Mouse (Mus musculus): ENCODE measurements at regions not wholly inside any gene's neighbourhood (a gene's known extent, or its start where the extent isn't known, plus 50 kb on each side); places are given as distances from the start of the nearest gene placed in this dataset.

DNA sequence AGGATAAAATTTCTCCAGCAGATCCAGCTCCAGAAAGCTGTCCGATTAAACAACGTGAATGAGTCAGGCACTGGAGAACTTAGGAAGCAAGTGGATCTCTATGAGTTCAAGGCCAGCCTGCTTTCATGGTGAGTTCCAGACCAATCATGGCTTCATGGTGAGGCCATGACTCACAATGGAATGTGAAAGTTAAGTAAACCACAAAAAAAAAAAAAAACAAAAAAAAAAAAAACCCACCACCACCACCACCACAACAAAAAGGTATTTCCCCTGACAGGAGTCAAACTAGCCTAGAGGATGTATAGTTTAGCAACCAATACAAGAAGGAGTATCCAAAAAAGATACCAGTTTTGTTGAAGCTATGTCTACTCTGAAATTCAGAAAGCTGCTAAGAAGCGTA is 188.5 kb upstream of the Adgrl2 start:
- DNase-seq (ENCODE audit: low read depth, low spot score), result no peak

DNA sequence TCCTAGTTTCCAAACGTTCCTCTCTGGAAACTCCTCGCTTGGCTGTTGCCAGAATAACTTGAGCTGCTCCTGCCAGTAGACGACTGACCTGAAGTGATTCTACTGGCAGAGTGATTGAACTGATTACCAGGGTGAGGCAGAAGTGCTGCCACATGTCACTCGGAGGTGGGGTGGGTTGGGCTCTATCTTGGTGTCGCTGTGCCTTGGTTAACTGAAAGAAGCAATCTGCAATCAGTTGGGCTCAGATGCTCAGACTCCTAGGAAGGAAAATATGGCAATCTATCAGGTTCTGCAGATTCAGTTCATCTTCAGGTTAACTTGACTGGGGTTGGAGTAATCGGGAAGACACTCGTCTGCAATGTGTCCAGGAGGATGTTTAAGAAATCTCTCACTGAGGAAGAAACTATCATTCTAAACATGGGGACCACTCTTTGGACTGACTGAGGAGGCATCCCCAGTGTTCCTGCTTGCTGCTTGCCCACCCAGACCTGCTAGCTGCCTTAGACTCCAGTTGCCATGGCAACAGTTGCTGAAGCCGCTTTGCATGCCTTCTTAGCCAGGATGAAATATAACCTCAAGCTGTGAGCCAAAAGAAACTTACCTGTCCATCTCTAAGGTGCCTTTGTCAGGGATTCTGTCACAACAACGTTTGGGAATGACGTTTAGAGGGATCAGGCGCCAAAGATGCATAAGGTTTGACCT is 184.5 kb upstream of the Adgrl2 start:
- DNase-seq (ENCODE audit: low read depth, low spot score), result no peak

DNA sequence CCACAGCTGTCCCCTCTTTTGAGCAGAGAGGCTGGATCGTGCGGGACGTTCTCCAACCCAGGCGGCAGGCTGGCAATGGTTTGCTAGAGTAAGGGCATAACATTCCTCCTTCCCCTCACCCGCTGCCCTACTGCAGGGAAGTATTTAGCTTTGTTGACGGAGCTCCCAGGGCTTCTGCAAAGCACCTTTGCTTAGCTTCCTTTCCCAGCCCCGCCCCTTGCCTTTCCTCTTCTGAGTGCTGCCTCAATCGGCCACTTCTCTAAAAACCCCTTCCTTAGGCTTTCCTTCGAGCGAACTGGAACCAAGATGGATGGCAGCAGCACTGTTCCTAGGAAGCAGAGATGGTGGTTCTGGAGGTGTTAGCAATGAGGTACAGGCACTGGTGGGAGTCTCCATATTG is 183.2 kb upstream of the Adgrl2 start:
- no peak for DNase-seq (ENCODE audit: low read depth, low spot score)

- no peak for DNase-seq (ENCODE audit: low read depth, low spot score)
Observed at GRCm38 (mm10) chr3:149171766-149172165, 181.4 kb upstream of the Adgrl2 start.

DNA sequence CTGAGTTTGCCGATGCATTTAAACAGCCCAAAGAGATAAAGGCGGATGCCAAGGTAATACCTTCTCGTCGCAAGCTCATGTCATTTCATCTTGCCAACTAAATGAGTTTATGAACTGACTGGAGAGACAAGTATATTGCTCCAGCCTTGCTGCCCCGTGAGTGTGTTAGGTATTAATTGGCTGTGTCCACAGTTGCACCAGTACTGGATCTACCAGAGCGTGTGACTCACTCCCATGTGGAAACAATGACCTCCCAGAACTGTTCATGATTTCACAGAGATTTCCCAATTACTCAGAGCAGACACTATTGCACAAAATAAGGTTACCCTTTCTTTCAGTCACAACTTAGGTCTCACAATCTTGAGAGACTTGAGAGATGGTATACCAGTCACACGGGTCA is 179.8 kb upstream of the Adgrl2 start:
- DNase-seq (ENCODE audit: low read depth, low spot score), result peak; percentile 12

GRCm38 (mm10) chr3:149169442-149169841 is 179.1 kb upstream of the Adgrl2 start:
- no peak for DNase-seq (ENCODE audit: low read depth, low spot score)

- DNase-seq (ENCODE audit: low read depth, low spot score), result no peak
Observed at GRCm38 (mm10) chr3:149167997-149168396, 177.6 kb upstream of the Adgrl2 start.

DNA sequence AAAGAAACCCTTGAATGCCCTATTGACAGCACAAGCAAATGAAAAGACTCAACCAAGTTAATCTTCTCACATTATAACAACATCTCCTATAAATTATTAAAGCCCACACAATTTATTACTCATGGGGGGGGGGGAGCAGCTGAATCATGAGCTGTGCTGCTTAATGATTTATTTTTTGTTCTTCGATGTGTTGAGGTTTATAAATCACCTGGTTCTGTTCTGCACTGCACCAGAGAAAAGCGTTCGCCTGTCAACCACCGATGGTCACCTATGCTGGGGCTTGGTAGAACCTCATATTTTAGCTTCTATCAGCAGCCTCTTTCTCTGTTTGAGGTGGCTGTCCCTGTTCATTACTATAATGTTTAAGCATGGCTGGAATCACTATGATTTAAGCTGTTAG is 174.4 kb upstream of the Adgrl2 start:
- DNase-seq (ENCODE audit: low read depth, low spot score), result no peak

DNA sequence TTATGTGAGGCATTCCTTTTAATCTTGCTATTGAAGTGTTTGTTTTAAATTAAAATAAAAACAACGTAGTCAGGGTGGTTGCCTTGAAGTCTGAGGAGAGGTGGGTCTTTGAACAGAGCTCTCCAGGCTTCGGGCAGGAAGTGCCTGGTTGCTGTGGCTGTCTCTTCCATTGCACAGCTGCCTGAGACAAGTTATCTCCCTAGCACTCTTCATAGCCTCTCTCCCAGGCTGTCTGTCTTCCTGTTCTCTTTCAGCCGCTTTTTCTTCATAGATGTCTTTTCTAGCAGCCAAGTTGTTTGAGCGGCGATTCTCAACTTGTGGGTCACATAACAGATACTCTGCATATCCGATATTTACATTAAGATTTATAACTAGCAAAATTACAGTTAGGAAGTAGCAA is 173.2 kb upstream of the Adgrl2 start:
- no peak for DNase-seq (ENCODE audit: low read depth, low spot score)

- no peak for DNase-seq (ENCODE audit: low read depth, low spot score)
Observed at GRCm38 (mm10) chr3:149160833-149161232, 170.5 kb upstream of the Adgrl2 start.

DNA sequence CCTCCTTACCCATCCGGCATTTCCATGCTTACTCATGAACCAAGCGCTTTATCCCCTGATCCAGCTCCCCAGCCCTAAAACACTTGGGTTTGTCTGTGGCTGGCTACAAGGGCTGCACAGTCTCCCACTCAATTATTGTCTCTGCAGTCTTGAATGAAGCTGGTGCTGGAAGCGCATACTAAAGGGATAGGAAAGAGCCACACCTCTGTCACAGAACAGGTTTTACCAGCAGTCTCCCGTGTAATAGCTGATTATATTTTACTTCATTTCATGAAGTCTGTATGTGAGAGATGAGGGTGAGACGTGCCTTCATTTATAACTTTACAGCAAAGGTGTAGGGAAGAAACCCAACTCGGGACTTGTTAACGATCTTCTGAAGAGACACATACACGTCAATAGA is 167.0 kb upstream of the Adgrl2 start:
- DNase-seq (ENCODE audit: low read depth, low spot score), result no peak

DNA sequence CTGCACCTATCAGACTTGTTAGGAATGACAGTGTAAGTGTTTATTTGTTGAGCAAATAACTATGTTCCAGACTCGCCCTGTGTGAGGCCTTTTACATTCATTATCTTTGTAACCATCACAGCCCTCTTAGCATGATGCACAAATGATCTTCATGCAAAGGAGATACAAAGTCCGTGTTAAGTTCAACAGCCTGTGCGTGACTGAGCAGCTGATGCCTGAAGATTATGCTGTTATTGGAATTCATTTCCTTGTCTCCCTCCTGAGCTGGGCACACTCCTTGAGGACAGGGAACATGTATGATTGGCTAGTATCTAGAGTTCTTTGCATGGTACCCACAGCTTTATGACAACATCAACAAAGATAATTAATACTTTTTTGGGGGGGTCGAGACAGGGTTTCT is 162.0 kb upstream of the Adgrl2 start:
- DNase-seq (ENCODE audit: low read depth, low spot score), result no peak

DNA sequence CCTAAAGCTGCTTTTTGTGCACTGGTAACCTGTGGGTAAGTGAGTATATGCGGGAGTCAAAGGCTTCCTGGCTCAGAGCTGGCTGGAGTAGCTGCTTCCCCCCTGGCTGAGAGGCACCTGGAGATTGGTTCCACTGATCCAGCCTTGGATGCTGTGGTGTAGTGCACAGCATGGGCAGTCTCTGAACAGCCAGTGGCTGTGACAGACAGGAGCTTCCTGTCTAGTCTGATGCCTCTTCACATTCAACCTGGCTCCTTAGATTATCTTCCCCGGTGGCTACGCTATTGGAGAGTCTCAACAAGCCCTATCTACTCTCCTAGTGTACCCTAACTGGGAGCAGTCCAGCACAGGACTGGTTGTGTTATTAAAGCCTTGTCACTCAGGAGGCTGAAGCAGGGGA is 160.4 kb upstream of the Adgrl2 start:
- DNase-seq (ENCODE audit: low read depth, low spot score), result no peak

- no peak for DNase-seq (ENCODE audit: low read depth, low spot score)
Observed at GRCm38 (mm10) chr3:149148608-149149007, 158.3 kb upstream of the Adgrl2 start.

DNA sequence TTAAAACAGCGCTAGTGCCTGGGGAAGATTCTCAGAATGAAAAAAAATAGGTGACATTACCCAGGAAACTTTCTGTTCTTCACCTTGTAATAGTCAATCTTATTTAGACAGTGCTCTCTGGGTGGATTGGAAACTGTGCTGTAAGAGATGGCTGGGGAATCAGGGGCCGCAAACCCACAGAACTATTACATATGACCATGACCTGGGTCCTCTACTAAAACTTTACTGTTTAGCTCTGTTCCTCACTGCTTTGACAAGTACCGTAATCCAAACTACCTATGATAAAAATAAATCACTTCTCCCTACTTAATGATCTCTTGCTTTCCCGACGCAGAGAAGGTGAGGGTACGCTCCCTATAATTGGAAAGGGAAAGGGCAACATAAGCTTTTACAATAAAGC is 157.6 kb upstream of the Adgrl2 start:
- no peak for DNase-seq (ENCODE audit: low read depth, low spot score)

- no peak for DNase-seq (ENCODE audit: low read depth, low spot score)
Observed at GRCm38 (mm10) chr3:149146673-149147072, 156.3 kb upstream of the Adgrl2 start.

GRCm38 (mm10) chr3:149140461-149140860 is 150.1 kb upstream of the Adgrl2 start:
- DNase-seq (ENCODE audit: low read depth, low spot score), result no peak

DNA sequence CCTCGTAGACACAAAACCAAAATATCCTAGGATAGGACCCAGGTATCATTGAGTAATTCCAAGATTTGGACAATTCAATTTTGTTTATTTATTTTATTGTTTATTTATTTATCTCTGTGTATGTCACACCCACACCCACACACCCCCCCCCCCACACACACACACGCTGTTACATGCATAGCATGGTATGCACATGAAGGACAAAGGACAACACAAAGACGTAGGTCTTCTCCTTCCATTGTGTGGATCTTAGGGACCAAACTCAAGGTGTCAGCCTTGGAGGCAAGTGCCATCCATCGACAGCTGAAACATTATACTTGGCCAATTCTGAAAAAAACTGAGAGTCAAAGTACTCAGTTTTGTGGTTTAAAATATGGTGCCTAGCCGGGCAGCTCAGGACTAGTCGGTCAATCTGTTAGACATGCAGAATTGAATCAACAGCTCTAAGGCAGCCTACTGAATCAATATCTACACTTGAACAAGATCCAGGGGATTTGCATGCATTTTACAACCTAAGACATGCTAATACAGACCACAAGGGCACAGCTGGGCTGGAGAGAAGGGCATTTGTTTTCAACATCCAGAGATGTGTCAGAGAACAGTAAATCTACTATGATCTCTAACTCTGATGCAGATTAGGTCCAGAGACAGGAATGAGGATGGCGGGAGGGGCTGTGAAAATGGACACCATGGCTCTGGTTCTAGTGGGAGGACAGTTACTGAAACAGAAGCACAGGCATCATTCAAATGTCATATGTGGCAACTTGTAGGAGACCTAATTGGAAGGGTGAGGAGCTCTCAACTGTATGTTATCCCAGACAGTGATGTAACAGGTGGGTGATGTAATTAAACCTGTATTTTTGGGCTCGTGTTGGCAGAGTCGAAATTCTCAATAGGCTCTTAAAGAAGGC is 143.9 kb upstream of the Adgrl2 start:
- DNase-seq (ENCODE audit: low read depth, low spot score), result no peak

DNA sequence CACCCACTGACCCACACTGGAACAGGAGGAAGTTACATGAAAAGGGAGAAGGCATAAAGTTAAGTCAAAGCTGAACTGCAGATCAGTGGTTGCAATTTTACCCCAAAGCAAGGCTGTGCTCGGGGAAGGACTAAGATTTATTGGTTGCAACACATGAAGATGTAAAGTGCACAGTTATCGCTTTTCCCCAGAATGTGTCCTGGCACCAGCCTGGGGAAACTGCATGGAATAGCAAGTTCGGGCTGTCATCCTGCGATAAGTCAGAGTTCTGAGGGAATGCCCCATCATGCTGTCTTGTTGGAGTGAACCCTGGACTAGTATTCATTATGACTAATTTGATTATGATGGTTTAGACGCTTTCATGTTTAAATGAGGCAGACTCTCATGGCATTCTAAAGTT is 128.5 kb upstream of the Adgrl2 start:
- no peak for DNase-seq (ENCODE audit: low read depth, low spot score)

- DNase-seq (ENCODE audit: low read depth, low spot score), result no peak
Observed at GRCm38 (mm10) chr3:149117684-149118056, 127.3 kb upstream of the Adgrl2 start.

- DNase-seq (ENCODE audit: low read depth, low spot score), result peak; percentile 13
Observed at GRCm38 (mm10) chr3:149117018-149117683, 126.8 kb upstream of the Adgrl2 start.

- DNase-seq (ENCODE audit: low read depth, low spot score), result no peak
Observed at GRCm38 (mm10) chr3:149116604-149117003, 126.2 kb upstream of the Adgrl2 start.

GRCm38 (mm10) chr3:149115901-149116300 is 125.5 kb upstream of the Adgrl2 start:
- DNase-seq (ENCODE audit: low read depth, low spot score), result peak; percentile 17
